Mouse (Mus musculus): ENCODE measurements at regions not wholly inside any gene's neighbourhood (a gene's known extent, or its start where the extent isn't known, plus 50 kb on each side); places are given as distances from the start of the nearest gene placed in this dataset.
A peak's percentile ranks its signal among the peaks of the same experiment; 100 is the strongest.

DNA sequence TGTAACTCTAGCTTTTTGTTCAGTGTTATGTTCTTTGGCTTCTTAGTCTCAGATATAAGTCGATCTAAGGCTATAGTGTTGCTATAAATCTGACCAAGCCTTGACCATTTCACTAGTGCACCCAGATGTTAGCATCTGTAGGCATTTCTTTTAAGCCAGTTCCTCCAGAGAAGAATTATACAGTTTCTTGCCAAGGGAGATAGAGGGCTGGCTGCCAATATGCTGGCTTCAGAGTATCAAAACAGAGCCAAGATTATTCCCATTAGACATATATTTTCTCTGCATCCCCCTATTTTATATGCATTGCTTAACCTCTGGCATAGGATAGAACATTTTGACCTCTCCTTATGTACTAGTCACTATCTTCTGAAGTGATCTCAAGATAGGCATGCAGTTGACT lies 487.5 kb downstream of the Synb start:
- no peak for DNase-seq (ENCODE audit: low read depth, low spot score)

DNA sequence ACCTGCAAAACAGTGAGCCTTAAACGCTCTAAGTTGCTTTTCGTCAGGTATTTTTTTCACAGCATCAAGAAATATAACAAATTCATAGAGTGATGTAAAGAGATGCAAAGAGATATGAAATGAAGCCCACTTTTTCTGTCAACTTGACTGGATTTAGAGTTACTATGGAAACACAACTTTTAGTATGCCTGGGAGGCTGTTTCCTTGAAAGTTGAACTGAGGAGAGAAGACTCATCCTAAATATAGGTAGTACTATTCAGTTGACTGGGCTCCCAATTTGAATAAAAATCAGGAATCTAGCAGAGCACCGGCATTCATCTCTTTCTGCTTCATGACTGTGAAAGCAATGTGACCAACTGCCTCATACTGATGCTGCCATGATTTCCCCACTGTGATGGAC lies 509.7 kb downstream of the Synb start:
- DNase-seq (ENCODE audit: low read depth, low spot score) = no peak

DNA sequence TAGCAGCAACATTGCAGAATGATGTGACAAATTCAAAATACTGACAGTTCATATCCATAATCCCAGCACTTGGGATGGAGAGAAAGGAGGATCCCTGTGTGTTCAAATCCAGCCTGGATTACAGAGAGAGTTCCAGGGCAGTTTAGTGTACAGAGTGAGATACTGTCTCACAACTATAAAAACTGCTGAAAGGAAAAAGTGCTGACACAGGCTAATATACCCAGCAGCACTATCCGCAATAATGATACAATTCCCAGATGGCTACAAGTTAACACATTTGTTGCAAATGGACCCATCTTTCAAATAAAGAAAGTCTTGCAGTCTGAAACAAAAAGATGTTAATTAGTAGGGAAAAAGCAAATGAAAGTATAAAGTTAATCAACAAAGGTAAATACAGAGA lies 510.9 kb downstream of the Synb start:
- DNase-seq (ENCODE audit: low read depth, low spot score) = no peak

DNA sequence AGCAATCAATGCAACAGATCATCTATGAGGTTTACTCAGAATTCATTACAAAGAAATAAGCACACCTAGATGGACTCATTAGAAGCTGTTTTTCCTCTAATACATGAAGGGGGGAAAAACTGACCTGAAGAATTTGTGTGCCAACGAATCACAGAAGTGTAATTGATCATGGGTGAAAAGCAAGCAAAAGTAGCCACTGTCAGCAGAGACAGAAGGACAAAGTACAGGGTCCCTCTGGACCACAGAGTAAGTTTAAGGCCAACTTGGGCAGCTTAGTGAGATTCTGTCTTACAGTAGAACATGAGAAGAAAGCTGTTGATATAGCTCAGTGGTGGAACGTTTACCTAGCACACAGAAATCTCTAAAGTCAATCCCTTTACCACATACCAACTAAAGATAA lies 523.7 kb downstream of the Synb start:
- no peak for DNase-seq (ENCODE audit: low read depth, low spot score)

DNA sequence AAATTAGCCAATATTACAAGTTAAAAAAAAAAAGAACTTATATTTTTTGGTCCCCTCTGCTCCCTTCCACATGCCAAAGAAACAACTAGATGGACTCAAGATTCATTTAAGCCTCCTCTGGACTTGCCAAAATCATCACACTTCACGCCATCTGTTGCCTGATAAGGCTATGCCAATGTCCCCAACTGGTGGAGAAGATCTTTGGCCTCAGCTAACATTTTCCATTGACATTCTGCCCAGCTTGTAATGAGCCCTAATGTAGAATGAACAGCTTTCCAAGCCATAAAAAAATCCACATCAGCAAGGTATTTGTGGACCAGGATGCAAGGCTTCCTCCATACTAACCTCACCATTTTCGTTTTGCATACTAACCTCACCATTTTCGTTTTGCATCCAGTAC lies 531.2 kb downstream of the Synb start:
- DNase-seq (ENCODE audit: low read depth, low spot score) = no peak

DNA sequence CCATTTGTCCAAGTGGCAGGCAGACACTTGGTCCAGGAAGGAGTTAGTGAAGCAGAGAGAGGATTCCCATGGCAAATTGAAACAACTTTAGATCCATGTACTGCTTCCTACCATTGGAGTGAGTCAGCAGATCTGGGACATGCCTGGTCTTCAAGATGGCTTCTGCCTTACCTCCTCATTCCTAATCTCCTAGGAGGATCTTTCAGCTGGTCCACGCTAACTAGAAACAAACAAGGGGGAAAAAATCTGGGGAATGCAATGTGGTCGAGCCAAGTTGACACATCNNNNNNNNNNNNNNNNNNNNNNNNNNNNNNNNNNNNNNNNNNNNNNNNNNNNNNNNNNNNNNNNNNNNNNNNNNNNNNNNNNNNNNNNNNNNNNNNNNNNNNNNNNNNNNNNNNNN lies 549.4 kb downstream of the Synb start:
- DNase-seq (ENCODE audit: low read depth, low spot score) = no peak

DNA sequence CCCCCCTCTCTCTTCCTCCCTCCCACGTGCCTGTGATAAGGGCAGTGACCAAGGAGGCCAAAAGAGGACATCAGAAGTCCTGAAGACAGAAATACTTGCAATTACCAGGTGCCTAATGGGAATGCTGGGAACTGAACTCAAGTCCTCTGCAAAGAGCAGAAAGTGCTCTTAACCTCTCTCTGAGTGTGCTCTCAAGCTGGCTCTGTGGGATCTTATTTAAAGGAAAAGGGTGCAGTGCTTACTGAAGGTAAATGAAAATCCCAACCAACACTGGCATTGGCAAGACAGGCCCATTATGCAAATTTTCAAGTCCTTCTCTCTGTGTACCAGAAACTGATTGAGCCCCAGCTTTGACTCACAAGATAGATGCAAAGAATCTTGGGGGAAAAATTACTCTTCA lies 555.6 kb downstream of the Synb start:
- no peak for DNase-seq (ENCODE audit: low read depth, low spot score)

DNA sequence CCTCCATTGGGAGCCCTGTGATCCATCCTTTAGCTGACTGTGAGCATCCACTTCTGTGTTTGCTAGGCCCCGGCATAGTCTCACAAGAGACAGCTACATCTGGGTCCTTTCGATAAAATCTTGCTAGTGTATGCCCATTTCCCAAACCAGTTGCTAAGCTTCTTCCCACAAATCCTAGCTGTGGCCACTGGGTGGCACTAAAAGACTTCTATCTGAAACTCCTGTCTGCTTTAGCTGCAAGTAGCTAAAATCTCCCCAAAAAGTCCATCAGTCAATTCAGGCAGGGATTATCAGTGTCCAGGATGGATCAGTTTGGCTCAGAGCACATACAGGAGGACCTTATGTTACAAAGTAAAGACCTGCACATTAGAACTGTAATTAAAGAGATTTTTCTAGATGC lies 558.3 kb downstream of the Synb start:
- peak; percentile 72 for DNase-seq (ENCODE audit: low read depth, low spot score)

DNA sequence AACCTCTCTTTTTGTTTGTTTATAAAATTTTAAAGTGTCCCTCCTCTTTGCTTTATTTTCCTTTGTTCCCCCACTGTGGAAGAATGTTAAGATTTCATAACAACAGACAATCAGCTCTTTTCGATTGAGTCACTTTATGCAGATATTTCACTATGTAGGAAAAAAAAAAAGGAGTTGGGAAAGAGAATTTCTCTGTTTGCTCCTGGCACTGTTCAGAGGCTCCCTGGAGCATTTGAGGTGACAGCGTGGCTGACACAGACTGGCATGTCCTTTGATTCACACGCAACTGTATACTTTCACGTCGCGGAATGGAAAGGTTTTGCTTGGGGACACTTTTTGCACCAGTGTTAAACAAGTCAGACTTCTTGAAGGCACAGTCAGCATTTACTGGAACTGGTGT lies 572.9 kb downstream of the Synb start:
- DNase-seq (ENCODE audit: low read depth, low spot score) = no peak

DNA sequence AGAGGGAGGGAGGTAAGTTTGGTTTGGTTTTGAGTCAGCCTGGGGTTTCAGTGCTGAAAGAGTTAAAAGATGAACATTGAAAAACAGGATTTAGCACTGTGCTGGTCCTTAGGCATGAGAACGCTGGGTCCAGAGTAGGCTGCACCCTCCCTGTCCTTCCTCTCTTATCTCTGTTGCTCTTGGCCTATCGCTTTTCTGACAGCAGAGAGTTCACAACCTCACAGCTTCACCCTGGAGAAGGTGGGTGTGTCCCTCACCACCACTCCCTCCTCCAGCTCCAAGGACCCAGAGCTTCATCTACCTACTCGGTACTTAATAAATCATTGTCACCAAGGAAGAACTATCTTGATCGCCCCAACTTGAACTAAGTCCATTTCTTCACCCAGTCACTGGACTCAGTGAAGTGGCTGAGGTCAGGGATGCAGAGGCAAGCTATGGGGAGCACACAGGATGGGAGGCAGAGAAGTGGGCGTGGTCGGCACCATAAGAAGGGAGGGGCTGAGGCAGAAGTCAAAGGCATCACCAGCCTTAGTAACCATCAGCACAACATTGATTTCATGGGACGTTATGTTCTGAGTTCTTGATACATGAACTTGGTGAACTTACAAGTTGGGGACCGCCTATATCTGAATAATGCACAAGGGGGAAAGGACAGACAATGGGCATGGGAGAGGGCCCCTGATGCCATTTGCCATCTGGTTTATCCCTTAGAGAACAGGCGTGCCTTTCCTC lies 574.5 kb downstream of the Synb start:
- no peak for DNase-seq (ENCODE audit: low read depth, low spot score)

DNA sequence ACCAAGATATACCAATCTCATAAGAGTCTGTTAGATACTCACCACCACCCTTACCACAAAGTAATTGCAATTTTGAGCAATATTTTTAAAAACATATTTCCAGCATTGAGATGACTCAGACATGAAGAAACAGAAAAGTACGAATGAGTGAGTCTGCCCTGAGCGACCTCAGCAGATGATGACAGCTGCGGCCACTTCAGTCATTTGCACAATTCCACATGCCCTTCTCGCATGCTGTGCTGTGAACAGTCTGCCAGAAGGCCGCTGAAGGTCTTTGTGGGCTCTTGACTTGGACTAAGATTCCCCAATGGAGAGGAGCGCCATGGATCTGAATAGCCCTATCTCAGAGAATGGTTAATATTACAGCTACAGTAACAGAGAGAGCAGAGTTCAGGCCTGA lies 575.3 kb downstream of the Synb start:
- DNase-seq (ENCODE audit: low read depth, low spot score) = no peak
